Mouse (Mus musculus) bone marrow macrophage, adult 2 months (primary cell): ENCODE results near the gene Vdr.

Source experiments
- CTCF ChIP-seq: IDR thresholded peaks from 2 replicates; pipeline ENCODE4 v1.5.1; 2012; ENCODE audit warnings: low read depth, mild to moderate bottlenecking, low read length, moderate library complexity
- POLR2A ChIP-seq: IDR thresholded peaks from 2 replicates; pipeline ENCODE4 v1.6.1; 2012; ENCODE audit warnings: mild to moderate bottlenecking, low read depth, low read length, borderline replicate concordance

DNA sequence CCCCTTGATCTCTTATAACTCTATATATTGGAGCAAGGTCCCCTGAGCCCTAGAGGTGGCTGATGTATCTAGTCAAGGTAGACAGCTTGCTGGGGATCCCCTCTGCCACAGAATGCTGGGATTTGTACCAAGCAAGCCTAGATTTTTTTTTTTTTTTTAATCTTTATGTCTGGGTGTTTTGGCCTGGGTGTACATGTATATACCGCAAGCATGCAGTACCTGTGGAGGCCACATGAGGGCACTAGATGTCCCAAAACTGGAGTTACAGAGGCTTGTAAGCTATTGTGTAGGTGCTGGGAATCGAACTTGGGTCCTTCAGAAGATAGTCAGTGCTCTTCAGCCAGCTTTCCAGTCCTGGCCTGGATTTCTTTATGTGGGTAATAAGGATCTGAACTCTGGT, 44.4 kb downstream of the Vdr start:
- TF ChIP-seq POLR2A: no peak
- TF ChIP-seq CTCF: no peak
